Mouse (Mus musculus) MEL (cell line): ENCODE measurements at regions not wholly inside any gene's neighbourhood (a gene's known extent, or its start where the extent isn't known, plus 50 kb on each side); places are given as distances from the start of the nearest gene placed in this dataset.

Experiments
- CTCF ChIP-seq, 3 experiments: IDR thresholded peaks in 2 of 3; conservative IDR thresholded peaks in 1 of 3; 2 replicates each; pipeline ENCODE4 v1.5.1; 2011 to 2012; ENCODE audit warnings: low read length in 3 of 3, low read depth in 2 of 3, mild to moderate bottlenecking in 2 of 3, improper control_type of control experiment in 1 of 3, inconsistent platforms in 1 of 3, mixed read lengths in 1 of 3, moderate library complexity in 1 of 3; ENCODE audit not compliant: control insufficient read depth in 1 of 3, insufficient read depth in 1 of 3, poor library complexity in 1 of 3, severe bottlenecking in 1 of 3
- KAT2A ChIP-seq: conservative IDR thresholded peaks from 2 replicates; pipeline ENCODE4 v1.6.1; 2012; ENCODE audit warnings: low read depth, low read length, improper control_type of control experiment, inconsistent platforms
- MAX ChIP-seq: IDR thresholded peaks from 2 replicates; pipeline ENCODE4 v1.6.1; 2011; ENCODE audit warnings: low read length, improper control_type of control experiment

- TF ChIP-seq CTCF (IDR thresholded peaks at IDR 0.05 in 2 of 3, conservative IDR thresholded peaks at IDR 0.05 in 1 of 3; ENCODE audit: control insufficient read depth in 1 of 3, insufficient read depth in 1 of 3, low read depth in 2 of 3, low read length in 3 of 3, poor library complexity in 1 of 3, severe bottlenecking in 1 of 3) (no peak), KAT2A (no peak), MAX (no peak)
Observed at GRCm38 (mm10) chrX:12493216-12493615, 94.4 kb upstream of the Atp6ap2 start.
